Mouse (Mus musculus) heart, postnatal 25 days (tissue): ENCODE results near the gene Kcnmb1. TPM values are rescaled to one million over a fixed set of nuclear protein-coding genes. Genes with fewer than 3 reads are reported as not detected.

ENCODE experiments used
- DNase-seq: peaks from one replicate; pipeline ENCODE4 v3.0.0; 2022; ENCODE audit warnings: low spot score
- intact Hi-C: fragments of 180-260 bp; cut with DNase I; formaldehyde crosslinking; loops from one replicate; pipeline ENCODE4 v1.15.1; 2025
- total RNA-seq, 2 experiments: library from RNA; stranded (reverse); gene quantifications; 2 replicates each; pipeline ENCODE4 v1.2.3; 2021

The Kcnmb1 gene
- total RNA-seq, 2 experiments from 2014 or later = 0.70 to 1.1 TPM

DNA sequence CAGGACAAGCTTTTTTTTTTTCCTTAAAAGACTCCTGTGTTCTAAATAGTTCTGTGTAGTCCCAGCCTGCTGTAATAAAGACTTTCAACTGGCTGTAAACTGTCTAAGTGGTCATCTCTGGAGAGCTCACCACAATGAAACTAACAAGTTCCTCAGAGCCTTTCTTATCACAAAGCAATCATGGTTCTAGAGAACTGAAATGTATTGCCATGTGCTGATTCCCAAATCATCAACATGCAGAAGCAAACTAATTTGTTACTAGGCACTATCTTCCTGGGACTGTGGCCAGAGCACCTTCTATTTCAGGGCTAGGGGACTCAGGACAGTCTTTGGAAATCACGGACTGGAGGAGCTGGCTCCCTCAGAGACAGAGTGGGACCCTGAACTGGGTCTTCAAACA lies 19.2 kb upstream of the Kcnmb1 start:
- no peak for DNase-seq
- intact Hi-C loops = no loop called here

DNA sequence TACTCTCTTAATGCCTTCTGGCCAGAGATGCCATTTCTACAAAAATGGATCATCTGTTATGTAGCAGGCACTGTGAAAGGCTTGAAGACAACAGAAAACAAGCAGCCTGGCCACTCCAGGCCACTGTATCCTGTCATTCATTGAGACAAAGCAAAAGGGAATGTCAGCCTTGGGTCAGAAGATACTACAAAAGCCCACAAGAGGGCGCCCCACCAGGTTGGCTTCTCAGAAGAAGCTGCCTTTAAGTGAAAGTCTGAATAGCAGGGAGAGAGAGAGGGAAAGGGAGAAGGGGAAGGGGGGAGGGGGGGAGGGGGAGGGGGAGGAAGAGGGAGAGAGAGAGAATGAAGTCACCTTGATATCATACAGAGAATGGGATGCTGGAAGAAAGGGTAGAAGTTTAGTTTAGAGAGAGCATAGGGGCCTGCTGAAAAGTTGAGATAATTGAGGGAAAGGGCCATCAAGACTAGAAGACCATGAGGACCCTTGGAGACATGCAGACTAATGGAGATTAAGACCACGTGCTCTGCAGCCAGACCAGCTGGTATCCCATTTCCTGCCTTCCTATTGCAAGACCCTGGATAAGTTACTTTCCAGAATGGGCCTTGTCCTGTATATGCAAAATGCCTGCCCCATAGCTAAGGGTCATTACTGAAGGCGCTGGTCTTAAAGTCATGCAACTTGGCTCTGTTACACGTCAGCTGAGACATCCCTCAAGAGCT lies 18.6 kb upstream of the Kcnmb1 start:
- no peak for DNase-seq

DNA sequence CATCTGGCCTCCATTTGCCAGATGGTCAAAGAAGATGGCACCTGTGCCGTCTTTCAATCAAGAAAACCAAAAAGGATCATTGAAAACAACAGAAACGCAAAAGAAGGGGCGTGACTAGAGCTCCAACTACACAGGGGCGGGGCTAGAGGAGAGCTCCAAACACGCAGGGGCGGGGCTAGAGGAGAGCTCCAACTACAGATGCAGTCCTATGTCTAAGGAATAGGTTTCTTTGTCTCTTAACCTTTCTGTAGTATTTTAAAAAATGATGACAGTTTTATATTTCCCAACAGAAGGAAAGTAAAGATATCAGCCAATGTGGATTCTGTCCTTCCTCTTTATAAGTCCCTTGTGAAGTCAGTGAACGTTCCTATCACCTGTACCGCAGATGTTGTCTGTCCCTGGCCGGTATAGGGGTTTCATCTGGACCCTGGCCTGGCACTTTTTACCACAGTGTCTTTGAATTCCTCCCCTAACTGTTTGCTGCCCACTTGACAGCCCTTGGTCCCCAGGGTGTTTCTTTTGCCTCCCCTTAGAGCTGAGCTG lies 18.0 kb upstream of the Kcnmb1 start:
- no peak for DNase-seq
- intact Hi-C loops = no loop called here

More for the DNA sequence above, 18.6 kb upstream of the Kcnmb1 start:
- intact Hi-C loops = no loop called here

DNA sequence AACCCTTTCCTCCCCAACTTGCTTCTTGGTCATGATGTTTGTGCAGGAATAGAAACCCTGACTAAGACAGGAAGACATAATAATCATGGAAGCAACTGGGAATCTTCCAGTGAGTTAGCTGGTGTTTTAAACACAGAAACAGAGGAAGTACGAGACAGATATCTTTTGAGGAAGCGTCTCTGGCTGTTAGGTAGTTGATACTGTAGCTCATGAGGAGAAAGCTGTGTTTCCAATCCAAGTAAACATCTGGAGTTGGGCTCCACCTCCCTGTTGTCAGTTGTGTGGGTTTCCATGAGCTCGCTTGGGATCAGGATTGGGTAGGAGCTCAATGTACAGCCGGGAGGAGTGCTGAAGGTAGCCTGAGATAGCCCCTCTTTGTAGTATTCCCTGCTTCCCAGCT lies 16.3 kb upstream of the Kcnmb1 start:
- no peak for DNase-seq
- intact Hi-C loops = no loop called here

DNA sequence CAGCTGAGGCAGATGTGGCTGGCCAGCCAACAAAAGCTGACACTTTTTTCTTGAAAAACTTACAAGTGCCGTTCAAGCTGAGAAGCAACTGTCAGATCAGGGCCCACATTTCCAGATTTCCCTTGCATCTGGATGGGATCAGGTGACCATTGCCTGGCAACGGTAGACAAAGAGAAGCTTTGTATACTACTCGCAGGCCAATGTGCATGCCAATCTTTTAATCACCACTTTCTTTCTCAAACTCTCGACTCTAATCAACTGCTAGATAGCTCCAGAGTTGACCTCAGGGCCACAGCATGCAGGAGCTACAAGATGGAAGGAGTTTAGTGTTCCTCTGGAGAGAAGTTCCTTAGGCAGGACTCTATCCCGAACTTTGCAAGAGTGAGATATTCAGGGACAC lies 11.7 kb upstream of the Kcnmb1 start:
- intact Hi-C loops = no loop called here
- DNase-seq = no peak

DNA sequence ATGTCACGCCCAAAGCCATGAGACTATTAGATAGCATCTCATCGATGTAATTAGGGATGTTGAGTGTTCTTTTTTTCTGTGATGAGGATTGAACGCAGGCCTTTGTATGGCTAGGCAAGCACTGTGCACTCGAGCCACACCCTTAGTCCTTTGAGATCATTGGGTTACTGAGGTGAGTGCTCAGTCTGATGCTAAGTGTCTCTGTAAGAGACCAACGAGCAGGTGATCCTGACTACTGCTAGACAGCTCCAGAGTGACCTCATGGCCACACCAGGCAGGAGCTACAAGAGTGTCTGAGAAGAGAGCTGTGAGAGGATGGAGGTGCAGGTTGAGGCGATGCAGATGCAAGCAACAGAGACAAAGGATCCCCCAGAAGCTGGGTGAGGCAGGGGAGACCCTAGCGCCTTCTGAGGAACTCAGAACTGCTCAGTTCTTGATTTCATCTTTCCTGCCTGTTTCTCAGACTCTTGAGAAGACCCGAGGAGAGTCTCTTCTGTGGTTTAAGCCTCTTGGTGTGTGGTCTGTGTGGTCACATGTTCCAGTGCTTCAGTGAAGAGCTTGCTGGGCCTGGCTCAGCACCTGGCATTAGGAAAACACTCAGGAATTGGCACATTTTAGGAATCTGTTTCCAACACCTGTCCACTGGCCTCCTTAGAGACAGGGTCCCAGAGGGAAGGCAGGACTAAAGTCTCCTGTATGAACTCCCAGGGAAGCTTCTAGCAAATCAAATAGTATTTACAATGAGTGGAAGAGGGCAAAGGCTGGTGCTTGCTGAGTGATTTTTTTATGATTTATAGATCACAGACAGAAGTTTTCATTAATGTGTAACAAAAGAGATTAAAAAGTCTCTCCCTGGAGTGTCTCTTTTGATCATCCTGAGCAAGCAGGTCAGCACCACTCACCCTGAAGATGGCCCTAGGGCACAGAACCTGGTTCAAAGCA lies 10.9 kb upstream of the Kcnmb1 start:
- intact Hi-C loops = no loop called here

DNA sequence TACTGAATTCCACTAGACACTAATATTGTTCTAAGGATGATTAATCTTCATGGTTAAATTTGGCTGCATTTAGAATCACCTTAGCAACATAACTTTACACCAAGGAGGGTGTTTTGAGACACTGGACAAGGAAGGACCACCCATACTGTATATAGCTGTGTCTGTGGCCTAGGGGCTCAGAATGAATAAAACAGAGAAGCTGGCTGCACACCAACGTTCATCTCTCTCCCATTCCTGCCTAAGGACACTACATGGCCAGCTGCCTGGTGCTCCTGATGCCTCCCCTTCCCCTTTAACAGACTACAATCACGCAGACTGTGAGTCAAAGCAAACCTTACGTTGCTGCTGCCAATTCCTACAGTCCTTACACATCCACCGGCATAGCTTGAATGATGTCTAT lies 6.8 kb upstream of the Kcnmb1 start:
- intact Hi-C loops = loop anchor here (5.0 kb wide), 1 partner anchor 116 kb away; no protein-coding TSS in a partner anchor

More for the DNA sequence above, 10.9 kb upstream of the Kcnmb1 start:
- no peak for DNase-seq

DNA sequence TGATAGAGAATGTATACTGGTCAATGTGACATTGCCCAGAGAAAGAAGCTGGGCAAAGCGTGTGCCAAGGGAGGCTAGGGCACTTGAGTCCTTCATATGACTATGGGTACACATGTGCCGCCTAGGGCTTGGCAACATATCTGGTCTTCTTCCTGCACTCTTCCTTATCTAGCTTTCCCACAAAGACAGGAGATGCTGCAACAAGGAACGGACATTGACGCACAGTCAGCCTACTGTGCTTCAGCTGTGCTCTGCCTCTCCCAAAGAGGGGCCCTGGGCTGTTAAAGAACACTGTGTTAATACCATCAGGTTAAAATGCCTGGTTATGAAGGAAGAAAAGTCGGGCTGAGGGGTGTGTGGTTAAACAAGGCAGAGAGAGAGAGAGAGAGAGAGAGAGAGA lies 6.2 kb upstream of the Kcnmb1 start:
- intact Hi-C loops = loop anchor here (5.0 kb wide), 1 partner anchor 116 kb away; no protein-coding TSS in a partner anchor
- DNase-seq = no peak

More for the DNA sequence above, 6.8 kb upstream of the Kcnmb1 start:
- DNase-seq = no peak

DNA sequence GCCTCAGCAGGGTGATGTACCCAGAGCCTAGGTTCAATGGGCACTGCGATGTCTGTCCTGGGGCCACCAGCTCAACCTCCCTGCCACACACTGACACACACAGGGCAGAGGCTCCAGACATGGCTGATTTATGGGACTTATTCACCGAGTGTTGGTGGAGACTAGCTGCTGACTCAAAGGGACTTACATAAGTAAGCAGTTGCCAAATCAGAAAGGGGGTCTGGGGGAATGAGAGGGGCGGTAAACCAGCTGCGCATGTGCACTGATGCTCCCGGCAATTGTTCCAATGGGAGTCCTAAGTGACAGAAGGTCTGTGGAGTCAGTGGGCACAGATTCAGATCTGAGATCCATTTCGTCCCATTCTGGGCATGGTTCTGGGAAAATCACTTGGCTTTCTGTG lies 5.2 kb upstream of the Kcnmb1 start:
- intact Hi-C loops = loop anchor here (5.0 kb wide), 1 partner anchor 115 kb away; no protein-coding TSS in a partner anchor

DNA sequence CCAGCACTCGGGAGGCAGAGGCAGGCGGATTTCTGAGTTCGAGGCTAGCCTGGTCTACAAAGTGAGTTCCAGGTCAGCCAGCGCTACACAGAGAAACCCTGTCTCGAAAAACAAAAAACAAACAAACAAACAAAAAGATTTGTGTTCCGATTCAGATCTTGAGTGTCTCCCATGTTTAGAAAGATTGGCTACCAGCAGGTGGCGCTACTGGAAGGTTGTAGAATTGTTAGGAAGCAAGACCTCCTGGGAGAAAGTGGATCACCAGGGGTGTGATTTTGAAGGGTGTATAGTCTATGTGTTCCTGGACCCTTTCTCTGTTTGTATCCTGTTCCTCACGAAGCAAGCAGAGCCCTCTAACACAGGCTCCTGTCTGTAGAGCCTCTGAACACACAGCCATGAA lies 4.1 kb upstream of the Kcnmb1 start:
- no peak for DNase-seq
- intact Hi-C loops = loop anchor here (5.0 kb wide), 1 partner anchor 114 kb away; no protein-coding TSS in a partner anchor

More for the DNA sequence above, 5.2 kb upstream of the Kcnmb1 start:
- DNase-seq = no peak

DNA sequence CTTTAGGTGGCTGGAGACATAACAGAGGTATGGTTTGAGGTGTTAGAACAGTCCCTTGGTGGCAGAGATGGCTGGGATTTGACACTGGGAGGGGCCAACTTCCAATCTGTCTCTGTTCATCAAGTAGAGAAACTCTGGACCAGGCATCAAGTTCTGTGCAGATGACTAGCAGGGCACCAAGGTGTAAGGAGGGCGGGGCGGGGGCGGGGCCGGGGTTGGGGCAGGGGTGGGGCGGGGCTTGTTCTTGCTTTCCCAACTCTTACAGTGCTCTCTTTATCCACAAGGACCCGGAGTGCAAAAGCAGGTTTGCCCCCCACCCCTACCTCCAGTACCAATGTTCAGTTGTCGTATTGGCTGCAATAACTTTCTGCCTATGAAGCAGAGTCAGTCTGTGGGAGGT lies 635 bp upstream of the Kcnmb1 start:
- intact Hi-C loops = loop anchor here (5.0 kb wide), 1 partner anchor 250 kb away; no protein-coding TSS in a partner anchor
- DNase-seq = no peak

DNA sequence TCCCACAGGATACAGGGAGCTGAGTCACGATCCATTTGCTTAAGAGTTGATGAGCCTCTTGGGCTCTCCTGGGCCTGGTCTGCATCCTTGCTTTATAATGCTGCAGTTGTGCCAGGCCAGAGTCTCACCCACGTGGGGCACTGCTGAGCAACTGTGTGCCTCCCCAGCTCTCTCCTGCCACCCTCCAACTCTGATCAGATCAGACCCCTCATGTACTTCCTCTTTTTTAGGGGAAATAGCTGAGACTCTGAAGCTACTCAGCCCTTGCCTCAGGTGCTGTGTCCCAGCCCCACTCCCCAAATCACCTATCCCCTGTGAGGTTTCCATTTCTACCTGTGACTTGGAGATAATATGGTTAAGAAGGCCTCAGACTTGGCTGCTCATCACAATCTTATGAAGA lies 2.6 kb downstream of the Kcnmb1 start:
- DNase-seq = no peak

DNA sequence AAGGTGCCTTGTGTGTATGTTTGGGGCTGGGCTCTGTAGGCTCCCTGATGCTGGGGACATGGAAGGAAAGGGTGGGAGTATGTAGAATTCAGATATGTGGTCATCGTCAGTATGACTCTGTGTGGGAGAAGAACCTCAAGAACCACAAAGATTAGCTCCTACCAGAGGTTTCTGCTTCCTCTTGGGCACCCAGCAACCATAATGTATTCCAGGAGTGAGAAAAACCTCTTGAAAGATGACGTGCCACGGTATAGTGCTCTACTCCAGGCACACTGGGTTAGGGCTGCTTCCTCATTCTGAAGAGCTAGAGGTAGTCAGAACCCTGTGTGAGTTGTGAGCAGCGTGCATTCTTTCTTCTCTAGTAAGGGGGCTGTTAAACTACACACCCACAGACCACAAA lies 4.9 kb downstream of the Kcnmb1 start:
- intact Hi-C loops = no loop called here

More for the DNA sequence above, 2.6 kb downstream of the Kcnmb1 start:
- intact Hi-C loops = no loop called here

DNA sequence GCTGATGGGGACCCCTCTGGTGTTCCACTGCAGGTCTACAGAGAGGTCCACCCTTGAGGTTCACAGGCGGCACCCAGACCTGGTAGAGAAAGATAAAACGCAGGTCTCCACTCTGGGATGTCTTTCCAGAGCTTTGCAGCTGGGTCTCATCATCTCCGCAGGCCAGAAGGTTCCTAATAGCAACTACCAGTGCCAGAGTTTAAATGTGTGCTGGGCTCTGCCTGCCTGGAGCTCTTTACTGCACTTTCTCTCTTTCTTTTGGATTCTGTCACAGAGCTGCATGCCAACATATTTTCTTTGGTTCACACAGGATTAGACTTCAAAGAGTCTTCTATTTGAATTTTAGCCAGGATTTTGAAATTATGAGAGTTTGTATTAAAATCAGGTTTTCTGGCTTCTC lies 6.4 kb downstream of the Kcnmb1 start:
- DNase-seq = no peak
- intact Hi-C loops = no loop called here

More for the DNA sequence above, 4.9 kb downstream of the Kcnmb1 start:
- DNase-seq = no peak

DNA sequence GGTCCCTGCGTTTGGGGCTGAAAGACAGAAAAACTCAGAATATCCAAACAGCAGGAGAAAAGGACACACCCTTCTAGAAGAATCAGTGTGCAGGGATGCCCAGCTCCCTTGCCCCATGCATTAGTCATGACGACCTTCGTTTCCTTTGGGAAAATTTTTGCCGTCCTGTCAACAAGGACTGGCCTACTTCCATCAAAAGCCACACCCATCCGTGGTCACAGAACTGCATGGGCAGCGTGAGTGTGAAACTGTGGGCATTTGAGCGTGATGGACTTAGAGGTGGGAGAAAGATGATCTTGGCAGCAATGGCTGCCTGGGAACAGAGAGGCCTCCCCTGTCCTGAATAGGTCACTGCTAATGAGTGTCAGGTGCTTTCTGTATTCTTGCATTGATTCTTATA lies 9.3 kb downstream of the Kcnmb1 start:
- intact Hi-C loops = no loop called here
- no peak for DNase-seq

DNA sequence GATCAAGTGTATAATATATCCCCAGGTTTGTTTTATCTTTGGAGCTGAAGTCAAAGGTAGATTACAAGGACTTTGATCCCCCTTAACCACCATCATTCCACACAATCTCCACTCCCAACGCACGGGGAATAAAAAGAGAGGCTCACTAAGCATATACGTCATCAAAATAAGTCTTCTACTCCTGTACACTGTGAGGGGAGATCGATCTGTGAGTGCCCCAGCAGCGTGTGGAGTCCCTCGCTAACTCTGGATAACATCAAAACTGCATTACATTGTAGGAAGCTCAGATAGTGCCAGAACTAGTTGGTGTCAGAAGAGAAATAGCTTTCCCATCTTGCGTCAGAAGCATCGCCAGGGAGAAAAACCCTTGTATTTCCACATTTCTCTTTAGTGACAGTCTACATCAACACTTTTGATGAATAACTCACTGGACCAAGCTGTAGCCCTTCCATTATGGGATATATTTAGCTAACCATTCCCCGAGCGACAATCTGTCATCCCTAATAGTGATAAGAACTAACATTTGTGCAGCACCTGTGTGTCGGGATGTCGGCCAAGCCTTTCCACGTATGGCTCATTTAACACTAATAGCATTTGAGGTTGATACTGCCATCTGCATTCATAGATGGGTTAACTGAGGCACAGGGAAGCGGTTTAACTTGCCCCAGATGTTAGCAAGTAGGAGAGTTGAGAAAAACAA lies 11.7 kb downstream of the Kcnmb1 start:
- intact Hi-C loops = no loop called here
- no peak for DNase-seq

DNA sequence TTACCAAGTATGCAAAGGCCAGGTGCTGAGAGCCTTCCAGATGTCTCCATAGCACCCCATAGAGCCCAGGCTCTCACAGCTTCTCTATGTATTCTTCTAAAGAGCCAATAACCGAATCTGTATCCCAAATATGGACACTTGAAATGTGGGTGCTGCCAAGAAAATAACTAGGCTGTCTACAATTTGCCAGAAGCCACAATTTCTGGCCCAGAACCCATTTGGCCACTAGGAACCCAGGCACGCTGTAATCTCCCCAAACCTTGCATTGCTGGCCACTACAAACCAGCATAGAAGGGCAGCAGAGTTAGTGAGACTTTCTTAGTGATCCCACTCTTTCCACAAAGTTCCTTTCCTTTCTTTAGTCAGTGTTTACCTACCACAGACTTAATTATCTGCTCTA lies 12.3 kb downstream of the Kcnmb1 start:
- intact Hi-C loops = no loop called here
- no peak for DNase-seq

DNA sequence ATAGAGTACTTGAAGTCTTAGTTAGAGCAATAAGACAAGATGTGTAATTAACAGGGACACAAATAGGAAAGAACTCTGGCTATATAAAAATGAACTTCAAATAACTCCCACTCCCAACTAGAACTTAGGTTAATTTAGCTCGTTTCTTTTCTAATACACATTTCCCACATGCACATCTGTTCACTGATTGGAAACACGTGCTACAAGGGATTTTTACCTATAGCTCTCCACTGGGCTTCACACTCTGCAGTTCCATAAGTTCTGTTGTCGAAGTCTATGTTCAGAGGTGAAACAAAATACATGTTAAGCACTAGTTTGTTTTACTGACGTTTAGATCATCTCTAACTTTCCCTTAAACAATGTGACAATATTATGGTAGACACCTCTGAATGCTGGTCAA lies 17.3 kb downstream of the Kcnmb1 start:
- intact Hi-C loops = no loop called here

DNA sequence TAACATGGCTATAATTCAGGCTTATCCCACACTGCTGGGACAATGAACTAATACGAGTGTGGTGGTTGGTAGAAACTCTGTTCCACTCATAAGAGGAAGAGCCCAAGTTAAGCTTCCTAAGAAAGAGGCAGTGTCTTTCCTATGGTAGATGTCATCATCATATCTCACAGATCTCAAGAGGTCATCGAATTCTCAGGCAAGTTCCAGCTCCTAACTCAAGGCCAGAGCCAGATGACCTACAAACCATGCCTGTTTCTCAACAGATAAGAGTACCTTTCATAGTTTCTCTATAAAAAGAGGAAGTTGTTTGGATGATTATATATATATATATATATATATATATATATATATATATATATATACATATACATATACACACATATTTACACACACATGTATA lies 23.7 kb downstream of the Kcnmb1 start:
- DNase-seq = no peak
- intact Hi-C loops = no loop called here

More for the DNA sequence above, 17.3 kb downstream of the Kcnmb1 start:
- DNase-seq = no peak

DNA sequence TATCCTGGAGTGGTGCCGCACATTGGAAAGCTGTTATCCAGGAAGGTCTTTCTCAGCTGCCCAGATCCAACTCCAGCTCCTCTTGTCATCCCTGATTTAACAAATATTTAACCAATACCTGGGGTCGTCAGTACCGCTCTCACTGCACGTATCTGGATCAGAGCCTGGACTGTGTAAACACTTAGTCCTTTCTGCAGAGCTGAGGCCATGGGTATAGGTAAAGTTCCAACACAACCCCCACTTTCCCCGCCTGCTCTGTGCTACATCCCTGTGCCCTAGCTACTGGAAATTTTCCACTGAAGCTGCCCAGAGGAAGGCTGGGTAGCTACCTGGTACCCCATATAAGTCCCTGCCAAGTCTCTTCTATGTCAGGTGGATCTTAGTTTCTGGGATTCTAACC lies 27.2 kb downstream of the Kcnmb1 start:
- no peak for DNase-seq
- intact Hi-C loops = no loop called here
